Mouse (Mus musculus) liver, embryonic 14.5 days (tissue): ENCODE data around the gene Lcn6.

Experiments used
- CTCF ChIP-seq: IDR thresholded peaks from 2 replicates; pipeline ENCODE4 v1.5.1; 2016; ENCODE audit warnings: antibody characterized with exemption, low read depth, control low read depth
- EP300 ChIP-seq: IDR thresholded peaks from 2 replicates; pipeline ENCODE4 v1.6.1; 2016; ENCODE audit warnings: antibody characterized with exemption, low read depth

DNA sequence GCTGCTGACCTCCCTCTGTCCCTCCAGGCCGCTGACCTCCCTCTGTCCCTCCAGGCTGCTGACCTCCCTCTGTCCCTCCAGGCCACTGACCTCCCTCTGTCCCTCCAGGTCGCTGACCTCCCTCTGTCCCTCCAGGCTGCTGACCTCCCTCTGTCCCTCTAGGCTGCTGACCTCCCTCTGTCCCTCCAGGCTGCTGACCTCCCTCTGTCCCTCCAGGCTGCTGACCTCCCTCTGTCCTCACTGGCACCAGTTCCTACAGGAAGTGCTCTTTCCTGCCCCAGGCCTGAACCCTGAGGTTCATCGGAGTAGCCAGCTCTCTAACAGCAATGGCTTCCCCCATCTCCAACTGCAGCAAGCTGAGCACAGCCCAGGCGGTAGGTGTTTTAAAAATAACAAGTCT is 47.8 kb upstream of the Lcn6 start:
- TF ChIP-seq EP300 (no peak), CTCF (no peak)
